Mouse (Mus musculus) heart, postnatal 10 days (tissue): Measurements from ENCODE around the gene Gm42688. TPM values are rescaled to one million over a fixed set of nuclear protein-coding genes. Genes with fewer than 3 reads are reported as not detected.
A peak's percentile ranks its signal among the peaks of the same experiment; 100 is the strongest.

Experiments
- DNase-seq, 2 experiments: peaks; one replicate each; pipeline ENCODE4 v3.0.0; 2021
- intact Hi-C: fragments of 180-260 bp; cut with DNase I; formaldehyde crosslinking; loops from one replicate; pipeline ENCODE4 v1.15.1; 2025
- total RNA-seq, 2 experiments: library from RNA; stranded (reverse); gene quantifications; 2 replicates each; pipeline ENCODE4 v1.2.3; 2021

Gm42688 gene
- total RNA-seq, 2 experiments from 2014 or later, result 1.9 to 2.1 TPM

DNA sequence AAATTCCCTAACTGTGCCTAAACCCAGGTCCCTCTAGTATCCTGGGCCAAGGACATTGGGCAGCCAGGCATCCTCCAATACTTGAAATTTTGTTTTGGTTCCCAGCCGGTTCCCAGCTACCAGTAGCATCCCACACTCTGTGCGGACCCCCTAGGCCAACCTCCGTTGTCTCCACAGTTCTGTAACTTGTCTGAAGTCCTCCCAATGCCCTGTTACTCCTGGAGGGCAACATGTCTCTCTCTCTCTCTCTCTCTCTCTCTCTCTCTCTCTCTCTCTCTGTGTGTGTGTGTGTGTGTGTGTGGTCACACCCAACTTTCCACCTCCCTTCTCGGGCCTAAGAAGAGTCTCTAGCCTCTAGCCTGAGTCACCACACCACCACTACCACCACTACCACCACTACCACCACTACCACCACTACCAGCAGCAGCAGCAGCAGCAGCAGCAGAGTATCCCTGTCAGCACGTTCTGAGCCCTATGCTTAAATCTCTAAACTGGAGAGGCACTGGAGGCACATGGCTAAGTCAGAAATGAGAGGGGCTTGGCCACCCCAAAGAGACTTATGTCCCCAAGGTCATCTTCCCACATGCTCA is 35.0 kb downstream of the Gm42688 start:
- intact Hi-C loops, result no loop called here
- peak in 1 of 2 experiments; percentile 37 for DNase-seq

DNA sequence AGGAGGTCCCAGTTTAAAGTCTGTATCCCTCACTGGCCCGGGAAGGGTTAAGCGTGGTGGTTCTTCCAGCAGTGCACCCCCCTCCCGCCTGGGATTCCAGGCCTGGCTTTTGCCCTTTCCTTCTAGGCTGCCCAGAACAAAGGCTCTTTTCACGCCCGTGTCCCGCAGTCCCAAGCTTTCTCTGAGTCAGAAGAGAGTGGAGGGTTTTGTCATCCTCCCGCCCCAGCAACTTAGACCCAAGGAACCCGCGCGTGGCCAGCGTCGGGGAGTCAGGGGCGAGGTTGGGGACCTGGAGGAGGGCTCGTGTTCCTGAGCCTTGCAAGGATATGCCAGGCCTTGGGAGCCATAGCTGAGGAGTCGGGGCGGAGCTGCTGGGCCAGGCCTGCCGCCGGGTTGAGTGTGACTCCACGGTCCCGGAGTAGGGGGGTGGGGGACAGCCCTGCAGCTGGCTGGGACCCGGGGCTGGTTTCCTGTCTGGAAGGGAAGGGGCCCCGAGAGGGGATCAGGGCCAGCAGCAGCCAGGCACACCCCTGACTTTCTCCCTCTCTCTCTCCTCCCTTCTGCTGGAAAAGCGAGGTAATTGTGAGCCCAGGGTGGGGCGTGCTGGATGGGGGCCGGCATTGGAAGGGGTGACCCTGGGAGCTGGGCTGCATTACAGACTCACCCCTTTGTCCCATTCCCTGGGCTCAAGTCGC is 35.6 kb downstream of the Gm42688 start:
- DNase-seq, result peak; percentile 86
- intact Hi-C loops, result no loop called here

DNA sequence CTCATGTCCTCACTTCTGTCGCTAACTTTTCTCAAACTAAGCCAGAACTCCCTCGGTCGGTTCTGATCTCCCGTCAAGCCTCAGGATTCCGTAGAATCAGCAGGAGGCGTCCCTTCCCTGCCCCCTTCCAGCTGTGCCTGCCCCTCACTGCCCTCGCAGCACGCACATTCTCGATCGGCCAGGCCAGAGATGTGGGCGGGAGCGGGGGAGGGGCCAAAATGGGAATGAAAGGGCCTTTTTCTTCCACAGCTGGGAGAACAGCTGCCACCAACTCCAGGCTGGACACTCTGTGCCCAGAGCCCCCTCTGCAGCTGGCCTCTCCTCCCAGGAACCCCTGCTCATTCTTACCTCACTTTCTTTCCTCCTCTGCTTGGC is 36.1 kb downstream of the Gm42688 start:
- intact Hi-C loops, result no loop called here
- DNase-seq, result peak; percentile 94 to 95

DNA sequence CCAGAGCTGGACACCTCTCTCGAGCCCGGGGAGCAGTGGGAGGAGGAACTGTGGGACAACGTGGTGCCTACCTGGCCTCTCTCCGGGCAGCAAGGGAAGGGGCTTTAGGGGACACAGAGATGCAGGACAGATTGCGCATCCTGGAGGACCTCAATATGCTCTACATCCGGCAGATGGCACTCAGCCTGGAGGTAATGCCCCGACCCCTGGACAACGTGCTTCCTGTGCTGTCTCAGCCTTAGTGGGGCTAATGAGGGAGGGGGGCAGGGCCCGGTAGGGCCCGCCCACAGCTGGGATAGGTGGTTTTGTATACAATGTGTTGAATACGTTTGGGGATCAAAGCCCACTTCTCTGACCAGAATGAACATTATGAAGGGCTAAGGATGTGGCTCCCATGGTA is 36.6 kb downstream of the Gm42688 start:
- intact Hi-C loops, result no loop called here
- DNase-seq, result no peak

DNA sequence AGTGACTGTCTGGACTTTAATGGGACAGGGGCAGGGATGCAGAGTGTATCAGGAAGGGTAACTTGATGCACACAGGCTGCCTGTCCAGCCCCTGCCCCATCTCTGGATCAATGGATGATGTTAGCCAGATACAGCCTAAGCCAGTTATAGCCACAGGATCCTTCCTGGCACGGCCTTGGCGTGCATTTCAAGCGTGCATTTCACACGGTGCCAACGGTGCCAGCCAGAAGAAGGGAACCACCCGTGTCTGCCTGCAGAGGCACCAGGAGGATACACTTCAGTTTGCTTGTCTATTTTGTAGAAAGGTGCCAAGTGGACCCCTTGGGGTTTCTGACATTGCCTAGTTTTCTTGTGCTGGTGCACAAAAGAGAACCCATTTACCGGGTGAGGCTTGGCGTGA is 38.6 kb downstream of the Gm42688 start:
- DNase-seq, result no peak
- intact Hi-C loops, result no loop called here

DNA sequence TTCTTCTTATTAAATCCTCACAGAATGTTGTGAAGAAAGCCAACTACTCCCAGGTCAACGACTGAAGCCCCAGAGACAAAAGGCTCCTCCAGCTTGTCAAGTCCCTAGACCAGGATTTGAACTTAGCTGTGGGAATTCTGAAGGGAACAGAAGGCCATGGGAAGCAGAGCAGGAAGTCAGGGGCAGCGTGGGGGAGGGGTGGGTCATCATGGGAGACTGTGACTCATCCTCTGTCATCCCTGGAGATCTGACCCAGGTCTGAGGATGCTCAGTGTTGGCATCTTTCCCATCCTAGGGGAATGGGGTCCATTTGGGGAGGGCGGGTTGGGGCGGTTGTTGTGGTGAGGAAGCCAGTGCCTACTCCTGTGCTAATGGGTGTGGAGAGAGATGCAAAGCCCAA is 40.2 kb downstream of the Gm42688 start:
- DNase-seq, result peak in 1 of 2 experiments; percentile 41
- intact Hi-C loops, result loop anchor here (2.0 kb wide), 1 partner anchor 15 kb away; the partner anchor contains the start of genes 1700003E16Rik and Wdr54

DNA sequence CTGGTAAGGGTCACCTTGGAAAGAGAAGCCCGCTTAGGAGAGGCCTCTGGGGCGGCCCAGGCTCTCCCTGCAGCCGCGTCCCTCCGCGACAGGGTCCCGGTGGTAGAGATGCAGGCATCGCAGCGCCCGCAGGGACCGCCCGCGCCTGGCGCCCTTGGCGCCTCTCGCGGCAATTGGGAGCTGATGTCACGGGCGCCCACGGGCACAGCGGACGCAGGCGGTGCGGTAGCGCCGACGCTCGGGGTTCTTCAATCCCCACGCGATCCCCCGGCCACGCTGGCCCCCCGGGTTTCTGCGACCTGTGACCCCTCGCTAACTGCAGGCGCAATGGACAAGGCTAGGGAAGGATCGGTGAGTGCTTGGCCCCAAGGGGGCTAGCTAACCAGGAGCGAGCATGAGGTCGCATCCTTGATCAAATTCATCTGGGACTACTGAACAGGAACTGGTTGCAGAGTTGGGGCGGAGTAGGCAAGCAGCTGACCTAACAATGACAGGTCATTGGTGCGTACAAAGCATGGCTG is 40.9 kb downstream of the Gm42688 start:
- DNase-seq, result peak; percentile 48 to 54
- intact Hi-C loops, result loop anchor here (2.0 kb wide), 1 partner anchor 15 kb away; the partner anchor contains the start of genes 1700003E16Rik and Wdr54

DNA sequence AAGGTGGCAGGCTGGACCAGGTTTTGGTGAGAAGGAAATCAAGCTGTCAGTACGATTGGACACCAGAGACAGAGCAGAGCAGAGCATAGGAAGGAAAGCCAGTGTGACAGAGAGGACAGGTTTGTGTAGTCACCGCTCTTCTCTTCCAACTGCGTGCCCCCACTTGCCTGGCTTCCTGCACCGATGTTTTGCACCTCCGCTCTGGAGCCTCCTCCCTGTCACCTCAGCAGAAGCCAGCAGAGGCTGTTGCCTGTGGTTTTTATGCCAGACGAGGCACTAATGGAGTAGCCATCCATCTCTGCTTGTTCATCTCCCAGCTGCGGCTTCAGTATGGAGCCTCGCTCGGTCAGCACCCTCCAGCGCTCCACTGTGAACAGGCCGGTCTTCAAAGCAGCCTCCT is 41.5 kb downstream of the Gm42688 start:
- DNase-seq, result no peak
- intact Hi-C loops, result loop anchor here (2.0 kb wide), 1 partner anchor 14 kb away; the partner anchor contains the start of genes 1700003E16Rik and Wdr54

DNA sequence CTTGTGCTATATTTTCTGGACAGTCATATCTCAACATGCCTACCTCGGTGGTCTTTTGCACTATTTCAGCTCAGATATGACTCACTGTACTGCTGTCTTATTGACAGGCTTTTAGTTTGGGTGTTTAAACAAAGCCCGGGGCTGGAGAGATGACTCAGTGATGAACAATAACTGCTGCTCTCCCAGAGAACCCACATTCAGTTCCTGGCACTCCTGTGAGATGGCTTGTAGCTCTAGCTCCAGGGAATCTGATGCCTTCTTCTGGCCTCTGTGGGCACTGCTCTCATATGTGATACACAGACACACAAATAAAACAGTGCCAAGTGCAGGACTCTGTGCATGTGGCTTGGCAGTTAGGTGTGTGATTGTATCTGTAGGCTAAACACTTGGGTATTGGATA is 43.8 kb downstream of the Gm42688 start:
- intact Hi-C loops, result no loop called here

DNA sequence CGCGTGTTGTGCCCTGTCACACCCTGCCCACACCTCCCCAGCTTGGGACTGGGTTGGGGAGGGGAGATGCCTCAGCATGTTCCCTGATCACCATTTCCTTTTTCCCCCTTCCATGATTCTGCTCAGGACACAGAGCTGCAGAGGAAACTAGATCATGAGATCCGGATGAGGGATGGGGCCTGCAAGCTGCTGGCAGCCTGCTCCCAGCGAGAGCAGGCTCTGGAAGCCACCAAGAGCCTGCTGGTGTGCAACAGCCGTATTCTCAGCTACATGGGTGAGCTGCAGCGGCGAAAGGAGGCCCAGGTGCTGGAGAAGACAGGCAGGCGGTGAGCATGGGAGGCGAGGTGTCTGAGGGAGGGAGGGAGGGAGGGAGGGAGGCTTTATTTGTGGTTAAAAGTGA is 44.4 kb downstream of the Gm42688 start:
- intact Hi-C loops, result no loop called here
- DNase-seq, result no peak

More for the DNA sequence above, 43.8 kb downstream of the Gm42688 start:
- no peak for DNase-seq

DNA sequence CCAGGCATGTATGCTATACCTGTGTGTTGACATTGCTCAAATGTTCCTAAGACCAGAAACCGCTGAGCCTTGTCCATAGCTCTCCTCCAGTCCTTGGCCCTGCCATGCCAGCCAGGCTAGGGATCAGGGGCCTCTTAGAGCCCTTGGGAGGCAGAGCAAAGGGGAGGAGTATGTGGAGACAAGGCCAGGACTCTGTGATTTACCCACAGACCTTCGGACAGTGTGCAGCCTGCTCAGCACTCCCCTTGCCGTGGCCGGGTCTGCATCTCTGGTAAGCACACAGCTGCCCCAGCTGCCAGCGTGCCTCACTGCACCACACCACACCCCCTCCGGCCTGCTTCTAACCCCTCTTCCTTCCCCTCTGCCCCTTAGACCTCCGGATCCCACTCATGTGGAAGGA is 45.9 kb downstream of the Gm42688 start:
- no peak for DNase-seq
- intact Hi-C loops, result no loop called here

DNA sequence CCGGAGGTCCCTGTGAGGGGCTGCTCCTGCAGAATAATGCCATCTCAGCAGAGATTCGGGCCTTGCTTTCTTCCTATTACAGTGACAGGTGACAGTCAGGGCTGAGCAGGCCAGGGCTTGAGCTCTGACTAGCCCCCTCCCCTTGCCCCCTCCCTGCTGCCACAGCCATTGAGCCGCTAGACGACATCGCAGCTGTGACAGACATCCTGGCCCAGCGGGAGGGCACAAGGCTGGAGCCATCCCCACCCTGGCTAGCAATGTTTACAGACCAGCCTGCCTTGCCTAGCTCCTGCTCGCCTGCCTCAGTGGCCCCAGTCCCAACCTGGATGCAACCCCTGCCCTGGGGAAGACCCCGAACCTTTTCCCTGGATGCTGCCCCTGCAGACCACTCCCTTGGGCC is 50.3 kb downstream of the Gm42688 start:
- DNase-seq, result no peak
- intact Hi-C loops, result no loop called here

DNA sequence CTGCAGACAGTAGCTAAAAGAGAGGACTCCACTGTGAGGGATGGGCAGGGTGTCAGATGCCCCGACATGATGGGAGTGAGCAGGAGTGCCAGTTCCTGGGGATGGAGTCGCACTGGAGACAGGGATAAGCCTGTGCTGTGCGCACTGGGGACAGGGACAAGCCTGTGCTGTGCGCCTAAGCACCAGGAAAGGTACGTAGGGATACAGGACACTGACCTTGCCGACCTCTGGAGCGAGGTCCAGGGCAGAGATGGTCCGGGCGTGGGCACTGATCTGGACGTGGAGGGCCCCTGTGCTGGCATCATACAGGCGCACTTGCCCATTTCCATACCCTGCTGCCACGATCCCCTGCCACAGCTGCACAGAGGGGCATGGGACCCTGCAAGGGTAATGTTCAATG is 51.6 kb downstream of the Gm42688 start:
- intact Hi-C loops, result no loop called here

DNA sequence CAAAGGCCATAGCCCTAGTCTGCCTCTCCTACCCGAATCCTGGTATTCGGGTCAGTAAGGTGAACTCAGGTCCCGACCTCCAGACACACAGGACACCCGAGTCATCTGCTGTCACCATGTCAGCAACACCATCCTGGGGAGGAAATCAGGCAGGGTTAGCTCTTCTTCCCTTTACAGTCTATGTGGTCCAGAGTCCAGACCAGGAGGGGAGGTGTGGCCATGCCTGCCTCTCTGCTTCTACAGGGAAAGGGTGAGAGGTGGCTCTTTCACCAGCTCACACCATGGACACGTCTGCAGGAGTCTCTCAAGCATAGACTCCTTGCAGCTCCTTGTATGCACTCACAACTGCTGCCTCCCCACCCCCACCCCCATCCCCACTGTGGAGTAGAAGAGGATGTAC is 52.1 kb downstream of the Gm42688 start:
- intact Hi-C loops, result no loop called here
- DNase-seq, result no peak

More for the DNA sequence above, 51.6 kb downstream of the Gm42688 start:
- no peak for DNase-seq

DNA sequence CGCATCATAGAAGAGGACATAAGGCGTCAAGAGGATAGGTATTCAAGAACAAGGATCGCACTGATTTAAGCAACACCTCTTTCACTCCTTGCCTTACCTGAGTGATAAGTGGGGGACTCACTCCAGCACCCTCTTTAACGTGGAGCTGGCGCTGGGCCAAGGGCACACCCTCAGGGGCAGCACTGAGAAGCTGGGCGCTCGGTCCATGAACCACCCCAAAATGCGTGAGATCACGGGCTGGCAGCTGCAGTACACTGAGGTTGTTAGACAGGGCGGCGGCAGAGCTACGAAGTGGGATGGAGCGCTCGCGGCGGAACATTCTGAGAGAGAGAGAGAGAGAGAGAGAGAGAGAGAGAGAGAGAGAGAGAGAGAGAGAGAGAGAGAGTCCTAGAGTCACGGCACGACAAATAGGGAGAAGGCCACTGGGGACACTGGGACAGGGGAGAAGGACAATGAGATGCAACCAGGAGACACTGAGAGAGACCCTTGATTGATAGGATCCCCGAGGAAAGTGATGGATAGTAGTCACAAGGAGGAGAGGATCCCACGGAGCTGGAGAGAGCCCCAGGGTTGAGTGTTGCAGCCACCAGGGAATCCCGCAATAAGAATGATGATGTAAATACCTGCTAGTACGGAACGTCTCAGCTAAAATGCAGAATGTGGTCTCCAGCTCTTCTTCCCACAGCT is 54.3 kb downstream of the Gm42688 start:
- intact Hi-C loops, result loop anchor here (2.0 kb wide), 1 partner anchor 13 kb away; no protein-coding TSS in a partner anchor
- no peak for DNase-seq

DNA sequence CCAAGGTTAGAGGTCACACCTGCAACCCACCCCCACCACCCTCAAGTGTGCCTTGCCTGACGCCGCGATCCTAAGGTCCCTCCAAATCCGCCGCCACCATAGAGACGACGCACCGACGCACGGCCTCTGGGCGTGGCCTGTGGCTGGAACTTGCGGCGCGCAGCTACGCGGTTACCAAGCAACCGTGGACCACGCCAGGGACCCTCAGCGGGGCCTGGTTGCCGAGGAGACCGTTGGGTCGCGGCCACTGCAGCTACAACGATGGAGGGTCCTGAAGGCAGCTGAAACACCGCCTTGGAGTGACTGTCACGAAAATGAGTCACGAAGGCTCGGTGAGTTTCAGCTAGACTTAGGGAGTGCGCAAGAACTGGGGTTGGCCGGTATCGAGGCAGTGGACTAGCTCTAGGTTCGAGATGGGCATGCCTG is 54.9 kb downstream of the Gm42688 start, which contains the start of the genes Wdr54 and 1700003E16Rik:
Gene Wdr54 (minus strand): TSS at position 139 of the 426 bp plus-strand sequence.
Gene 1700003E16Rik (plus strand): TSS at position 146 of the 426 bp plus-strand sequence.
- intact Hi-C loops, result loop anchor here (2.0 kb wide), 1 partner anchor 13 kb away; no protein-coding TSS in a partner anchor
- DNase-seq, result peak; percentile 58 to 73

DNA sequence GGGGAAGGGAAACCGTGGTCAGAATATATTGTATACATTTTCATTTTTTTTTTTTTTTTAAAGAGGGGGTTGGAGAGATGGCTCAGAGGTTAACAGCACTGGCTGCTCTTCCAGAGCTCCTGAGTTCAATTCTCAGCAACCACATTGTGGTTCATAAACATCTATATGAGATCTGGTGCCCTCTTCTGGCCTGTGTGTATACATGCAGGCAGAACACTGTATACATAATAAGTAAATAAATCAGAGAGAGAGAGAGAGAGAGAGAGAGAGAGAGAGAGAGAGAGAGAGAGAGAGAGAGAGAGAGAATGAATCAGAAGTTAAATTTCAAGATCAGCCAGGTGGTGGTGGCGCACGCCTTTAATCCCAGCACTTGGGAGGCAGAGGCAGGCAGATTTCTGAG is 58.0 kb downstream of the Gm42688 start:
- intact Hi-C loops, result loop anchor here (2.0 kb wide), 1 partner anchor 43 kb away; no protein-coding TSS in a partner anchor
- peak; percentile 43 to 60 for DNase-seq
